Mouse (Mus musculus): ENCODE data around the gene Barhl2.

Barhl2 gene

GRCm38 (mm10) chr5:106457986-106458476 is at the start of gene Barhl2:
Gene Barhl2 (minus strand): TSS chr5:106458166.
- DNase-seq = peak in 1 of 2 experiments; percentile 36

GRCm38 (mm10) chr5:106506061-106506460 is 48.1 kb upstream of the Barhl2 start:
- no peak for DNase-seq

GRCm38 (mm10) chr5:106502684-106503545 is 44.9 kb upstream of the Barhl2 start:
- DNase-seq = no peak

- no peak for DNase-seq
These were observed 44.3 kb upstream of the Barhl2 start for GRCm38 (mm10) chr5:106502271-106502670.

- DNase-seq = no peak
These were observed 33.8 kb upstream of the Barhl2 start for GRCm38 (mm10) chr5:106491771-106492170.

- DNase-seq = no peak
These were observed 14.1 kb upstream of the Barhl2 start for GRCm38 (mm10) chr5:106472105-106472500.

GRCm38 (mm10) chr5:106471235-106472104 is 13.5 kb upstream of the Barhl2 start:
- DNase-seq = no peak

GRCm38 (mm10) chr5:106465129-106465790 is 7.3 kb upstream of the Barhl2 start:
- DNase-seq = peak in 1 of 2 experiments; percentile 16

GRCm38 (mm10) chr5:106464336-106465128 is 6.6 kb upstream of the Barhl2 start:
- DNase-seq = no peak

GRCm38 (mm10) chr5:106463661-106464191 is 5.8 kb upstream of the Barhl2 start:
- DNase-seq = peak in 1 of 2 experiments; percentile 44

GRCm38 (mm10) chr5:106461913-106462312 is 3.9 kb upstream of the Barhl2 start:
- peak; percentile 67 to 76 for DNase-seq

- DNase-seq = no peak
These were observed 3.5 kb upstream of the Barhl2 start for GRCm38 (mm10) chr5:106461431-106461830.

GRCm38 (mm10) chr5:106460535-106460934 is 2.6 kb upstream of the Barhl2 start:
- no peak for DNase-seq

- peak in 1 of 2 experiments; percentile 10 for DNase-seq
These were observed 2.1 kb upstream of the Barhl2 start for GRCm38 (mm10) chr5:106460001-106460511.

GRCm38 (mm10) chr5:106459120-106459641 is 1.2 kb upstream of the Barhl2 start:
- DNase-seq = no peak

- DNase-seq = peak in 1 of 2 experiments; percentile 34
These were observed 632 bp upstream of the Barhl2 start for GRCm38 (mm10) chr5:106458477-106459119.

GRCm38 (mm10) chr5:106457111-106457925 is 648 bp downstream of the Barhl2 start:
- peak; percentile 42 to 58 for DNase-seq

- no peak for DNase-seq
These were observed 2.0 kb downstream of the Barhl2 start for GRCm38 (mm10) chr5:106455984-106456383.

GRCm38 (mm10) chr5:106455106-106455920 is 2.7 kb downstream of the Barhl2 start:
- DNase-seq = no peak

Measured in kidney, postnatal 4 days (tissue).